Mouse (Mus musculus) liver, adult 2 months (tissue): Measurements from ENCODE around the gene Trpm8.

Source experiments
- CTCF ChIP-seq: fragments of 200-500 bp; IDR thresholded peaks from 2 replicates; pipeline ENCODE4 v1.5.1; 2011; ENCODE audit warnings: low read depth, low read length, control low read depth
- POLR2A ChIP-seq: fragments of 200-500 bp; IDR thresholded peaks from 2 replicates; pipeline ENCODE4 v1.6.1; 2011; ENCODE audit warnings: low read length, control low read depth; ENCODE audit not compliant: insufficient read depth; ENCODE audit errors: extremely low read depth

DNA sequence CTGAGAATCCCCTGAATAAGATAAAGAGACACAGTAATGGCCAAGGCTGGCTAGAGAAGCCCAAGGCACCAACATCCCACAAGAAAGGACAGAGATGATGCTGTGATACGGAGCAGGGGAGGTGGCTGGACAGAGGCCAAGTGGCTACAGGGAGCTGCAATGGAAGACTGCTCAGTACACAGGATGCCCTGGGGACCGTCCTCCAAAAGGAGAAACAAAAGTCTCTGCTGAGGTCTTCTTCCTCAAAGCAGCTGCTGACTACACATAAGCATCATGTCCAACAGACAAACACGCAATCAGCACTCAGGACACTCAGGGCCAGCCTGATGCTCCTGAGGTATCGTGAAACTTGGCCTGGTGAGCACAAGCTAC is 12.6 kb upstream of the Trpm8 start:
- TF ChIP-seq POLR2A, result no peak
- no peak for TF ChIP-seq CTCF
